Mouse (Mus musculus) retina, postnatal 1 day (tissue): Measurements from ENCODE around the gene Atp6v1g1.

Experiments used
- DNase-seq: peaks from one replicate; pipeline ENCODE4 v3.0.0-alpha.2; 2012

The Atp6v1g1 gene

GRCm38 (mm10) chr4:63585216-63585615 lies 40.6 kb downstream of the Atp6v1g1 start:
- DNase-seq = no peak

- no peak for DNase-seq
These were observed 41.7 kb downstream of the Atp6v1g1 start for GRCm38 (mm10) chr4:63586240-63586639.

- DNase-seq = no peak
These were observed 45.4 kb downstream of the Atp6v1g1 start for GRCm38 (mm10) chr4:63589987-63590386.

GRCm38 (mm10) chr4:63590538-63590937 lies 46.0 kb downstream of the Atp6v1g1 start:
- no peak for DNase-seq

GRCm38 (mm10) chr4:63594459-63595110 lies 50.0 kb downstream of the Atp6v1g1 start:
- DNase-seq = no peak

GRCm38 (mm10) chr4:63595259-63595658 lies 50.7 kb downstream of the Atp6v1g1 start:
- DNase-seq = no peak

- no peak for DNase-seq
These were observed 51.4 kb downstream of the Atp6v1g1 start for GRCm38 (mm10) chr4:63596010-63596409.
